Mouse (Mus musculus): ENCODE results near the gene Cope. TPM values are rescaled to one million over a fixed set of nuclear protein-coding genes. Genes with fewer than 3 reads are reported as not detected.

Gene Cope
- polyA plus RNA-seq, 1 experiment from 2014 or later: 297 TPM

DNA sequence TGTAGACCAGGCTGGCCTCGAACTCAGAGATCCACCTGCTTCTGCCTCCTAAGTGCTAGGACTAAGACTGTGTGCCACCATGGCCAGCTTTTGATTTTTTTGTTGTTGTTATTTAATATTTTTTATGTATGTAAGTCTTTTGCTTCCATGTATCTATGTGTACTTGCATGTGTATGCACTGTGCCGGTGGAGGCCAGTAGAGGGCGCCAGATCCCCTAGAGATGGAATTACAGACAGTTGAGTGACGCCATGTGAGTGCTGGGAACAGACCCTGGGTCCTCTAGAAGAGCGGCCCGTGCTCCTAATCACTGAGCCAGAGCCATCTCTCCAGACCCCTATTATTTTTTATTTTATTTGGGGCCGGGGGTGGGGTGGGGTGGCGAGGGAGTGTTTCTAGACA, 15.6 kb upstream of the Cope start:
- H3K4me2 ChIP-seq (ENCODE audit: low read length): no peak overlapping the region
- H3K9ac ChIP-seq (ENCODE audit: low read depth, low read length): no peak overlapping the region
- WGBS: 90% methylated on average over 8 of the region's 8 CpGs
- H3K9me3 ChIP-seq (ENCODE audit: control insufficient read depth, low read length): no peaks in the 10 kb centered on the region
- no peak overlapping the region for H3K4me3 ChIP-seq (ENCODE audit: low read length)
- H3K4me1 ChIP-seq (ENCODE audit: control insufficient read depth, insufficient read depth, low read depth, low read length): peaks cover 12% of the 10 kb centered on the region
- no peak overlapping the region for H3K27ac ChIP-seq (ENCODE audit: low read depth, low read length)
- H3K36me3 ChIP-seq (ENCODE audit: control insufficient read depth, insufficient read depth, low read length): peaks cover 12% of the 10 kb centered on the region; the same call in 1 of the 2 replicates
- H3K27me3 ChIP-seq (replicated peaks; ENCODE audit: control insufficient read depth, insufficient read depth, low read length): no peaks in the 10 kb centered on the region
- ATAC-seq: no peak

DNA sequence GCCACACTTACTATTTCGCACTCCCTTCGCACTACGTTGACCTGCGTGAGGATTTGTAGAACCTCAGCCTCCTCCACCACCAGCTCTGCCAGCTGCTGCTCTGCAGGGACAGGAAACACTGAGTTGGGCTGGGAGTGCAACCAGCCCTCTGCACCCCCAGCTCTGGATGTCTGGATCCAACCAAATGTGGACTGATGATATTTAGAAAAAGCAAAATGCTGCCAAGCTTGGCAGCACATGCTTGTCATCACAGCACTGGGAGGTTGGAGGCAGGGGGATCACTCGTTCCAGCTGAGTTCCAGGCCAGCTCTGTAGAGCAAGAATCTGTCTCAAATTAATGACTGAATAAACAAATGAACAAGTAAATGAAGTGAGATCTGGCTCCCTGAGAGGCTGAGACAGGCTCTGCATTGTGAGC, 8.3 kb upstream of the Cope start:
- H3K27ac ChIP-seq (ENCODE audit: low read depth, low read length): no peak overlapping the region
- peaks cover 47% of the 10 kb centered on the region for H3K36me3 ChIP-seq (ENCODE audit: control insufficient read depth, insufficient read depth, low read length)
- H3K4me3 ChIP-seq (ENCODE audit: low read length): no peak overlapping the region
- no peak overlapping the region for H3K4me2 ChIP-seq (ENCODE audit: low read length)
- no peaks in the 10 kb centered on the region for H3K9me3 ChIP-seq (ENCODE audit: control insufficient read depth, low read length)
- H3K4me1 ChIP-seq (ENCODE audit: control insufficient read depth, insufficient read depth, low read depth, low read length): no peaks in the 10 kb centered on the region
- H3K9ac ChIP-seq (ENCODE audit: low read depth, low read length): no peak overlapping the region
- H3K27me3 ChIP-seq (replicated peaks; ENCODE audit: control insufficient read depth, insufficient read depth, low read length): no peaks in the 10 kb centered on the region
- WGBS: 79% methylated on average over 5 of the region's 5 CpGs
- no peak for ATAC-seq

DNA sequence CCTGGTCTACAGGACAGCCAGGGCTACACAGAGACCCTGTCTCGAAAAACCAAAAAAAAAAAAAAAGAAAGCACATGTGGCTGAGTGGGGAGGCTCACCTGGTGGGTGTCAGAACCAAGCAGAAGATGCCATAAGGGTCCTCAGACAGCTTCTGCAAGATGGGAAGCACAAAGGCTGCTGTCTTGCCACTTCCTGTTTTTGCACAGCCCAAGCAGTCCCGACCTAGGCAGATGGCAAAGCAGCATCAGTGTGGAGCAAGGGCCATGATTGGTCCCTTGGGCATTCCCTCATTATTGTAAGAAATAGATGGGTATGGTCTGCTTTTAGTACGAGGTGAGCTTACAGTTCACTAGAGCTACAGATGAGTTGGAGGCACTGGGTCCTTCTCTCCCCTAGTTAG, 1.4 kb upstream of the Cope start:
- Histone ChIP-seq H3K27ac (ENCODE audit: low read depth, low read length) (no peak overlapping the region), H3K4me1 (ENCODE audit: control insufficient read depth, insufficient read depth, low read depth, low read length) (peaks cover 18% of the 10 kb centered on the region), H3K36me3 (ENCODE audit: control insufficient read depth, insufficient read depth, low read length) (peaks cover 26% of the 10 kb centered on the region), H3K9ac (ENCODE audit: low read depth, low read length) (no peak overlapping the region), H3K27me3 (replicated peaks; ENCODE audit: control insufficient read depth, insufficient read depth, low read length) (no peaks in the 10 kb centered on the region), H3K4me3 (ENCODE audit: low read length) (no peak overlapping the region), H3K4me2 (ENCODE audit: low read length) (no peak overlapping the region), H3K9me3 (ENCODE audit: control insufficient read depth, low read length) (no peaks in the 10 kb centered on the region)
- 83% methylated on average over 3 of the region's 3 CpGs for WGBS
- ATAC-seq: no peak

DNA sequence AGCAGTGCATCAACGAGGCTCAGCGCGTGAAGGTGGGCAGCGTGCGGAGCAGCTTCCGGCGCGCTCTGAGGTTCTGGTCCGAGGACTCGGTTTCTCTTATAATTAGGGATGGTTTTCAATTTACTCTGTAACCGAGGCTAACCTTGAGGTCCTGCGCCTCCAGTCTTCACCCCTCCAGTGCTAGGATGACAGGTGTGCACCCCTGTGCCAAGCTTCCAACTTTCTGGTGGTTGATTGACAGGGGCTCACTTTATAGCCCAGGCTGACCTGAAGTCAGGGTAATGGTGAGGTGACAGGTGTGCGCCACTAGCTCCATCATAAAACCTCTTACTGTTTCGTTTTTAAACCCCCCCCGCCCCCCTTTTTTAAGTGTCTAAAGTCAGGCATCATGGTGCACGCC, 583 bp downstream of the Cope start:
- H3K27ac ChIP-seq (ENCODE audit: low read depth, low read length): peak overlapping the region; percentile 63
- peaks cover 20% of the 10 kb centered on the region for H3K36me3 ChIP-seq (ENCODE audit: control insufficient read depth, insufficient read depth, low read length)
- peak overlapping the region; percentile 92 for H3K4me3 ChIP-seq (ENCODE audit: low read length)
- peak overlapping the region; percentile 97 for H3K4me2 ChIP-seq (ENCODE audit: low read length)
- peak overlapping the region; percentile 88 for H3K9ac ChIP-seq (ENCODE audit: low read depth, low read length)
- no peaks in the 10 kb centered on the region for H3K9me3 ChIP-seq (ENCODE audit: control insufficient read depth, low read length)
- H3K27me3 ChIP-seq (replicated peaks; ENCODE audit: control insufficient read depth, insufficient read depth, low read length): no peaks in the 10 kb centered on the region
- H3K4me1 ChIP-seq (ENCODE audit: control insufficient read depth, insufficient read depth, low read depth, low read length): peaks cover 18% of the 10 kb centered on the region
- ATAC-seq: peak; percentile 29
- WGBS: 4% methylated on average over 16 of the region's 16 CpGs

DNA sequence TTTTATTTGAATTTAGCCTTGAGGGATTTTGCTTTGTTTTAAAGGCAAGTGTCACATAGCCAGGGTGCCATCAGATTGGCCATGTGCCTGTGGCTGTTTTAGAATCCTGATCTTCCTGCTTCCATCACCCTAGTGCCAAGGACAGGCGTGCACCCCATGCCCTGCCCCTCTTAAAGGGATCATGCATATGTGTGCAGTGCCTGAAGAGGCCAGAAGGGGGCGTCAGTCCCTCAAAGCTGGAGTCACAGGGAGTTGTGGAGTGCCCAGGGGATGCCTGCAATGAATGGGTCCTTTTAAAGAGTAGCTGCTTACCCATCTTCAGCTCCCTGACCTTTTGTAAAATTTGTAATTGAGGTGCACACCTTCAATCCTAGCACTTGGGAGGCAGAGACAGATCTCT, 7.0 kb downstream of the Cope start:
- H3K4me1 ChIP-seq (ENCODE audit: control insufficient read depth, insufficient read depth, low read depth, low read length): no peaks in the 10 kb centered on the region
- H3K36me3 ChIP-seq (ENCODE audit: control insufficient read depth, insufficient read depth, low read length): peaks cover 39% of the 10 kb centered on the region

DNA sequence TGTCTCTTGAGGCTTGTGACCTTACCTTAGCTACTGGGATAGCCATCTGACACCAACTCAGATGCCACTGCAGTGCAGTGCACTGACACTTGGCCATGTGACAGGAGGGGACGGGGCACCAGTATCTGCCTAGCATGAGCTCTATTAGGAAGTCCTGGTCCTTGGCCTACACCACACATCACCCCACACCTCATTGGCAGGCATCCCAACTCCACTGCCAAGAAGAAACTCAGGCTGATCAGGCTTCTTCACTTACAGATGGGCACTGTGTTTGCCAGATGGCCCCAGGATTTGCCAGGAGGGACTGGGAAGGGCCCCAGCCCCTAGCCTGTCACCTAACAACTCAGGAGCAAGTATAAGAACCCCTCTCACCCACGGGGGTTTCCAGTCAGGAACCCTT, 11.1 kb downstream of the Cope start:
- no peaks in the 10 kb centered on the region for H3K27me3 ChIP-seq (replicated peaks; ENCODE audit: control insufficient read depth, insufficient read depth, low read length)
- H3K4me1 ChIP-seq (ENCODE audit: control insufficient read depth, insufficient read depth, low read depth, low read length): peaks cover 24% of the 10 kb centered on the region
- H3K9ac ChIP-seq (ENCODE audit: low read depth, low read length): no peak overlapping the region
- no peak overlapping the region for H3K4me2 ChIP-seq (ENCODE audit: low read length)
- H3K27ac ChIP-seq (ENCODE audit: low read depth, low read length): no peak overlapping the region
- 63% methylated on average over 2 of the region's 2 CpGs for WGBS
- no peak overlapping the region for H3K4me3 ChIP-seq (ENCODE audit: low read length)
- ATAC-seq: no peak
- no peaks in the 10 kb centered on the region for H3K9me3 ChIP-seq (ENCODE audit: control insufficient read depth, low read length)
- H3K36me3 ChIP-seq (ENCODE audit: control insufficient read depth, insufficient read depth, low read length): peaks cover 27% of the 10 kb centered on the region

More for the DNA sequence above, 7.0 kb downstream of the Cope start:
- Histone ChIP-seq H3K27ac (ENCODE audit: low read depth, low read length) (no peak overlapping the region), H3K9ac (ENCODE audit: low read depth, low read length) (no peak overlapping the region), H3K27me3 (replicated peaks; ENCODE audit: control insufficient read depth, insufficient read depth, low read length) (no peaks in the 10 kb centered on the region), H3K4me3 (ENCODE audit: low read length) (no peak overlapping the region), H3K9me3 (ENCODE audit: control insufficient read depth, low read length) (no peaks in the 10 kb centered on the region), H3K4me2 (ENCODE audit: low read length) (no peak overlapping the region)
- WGBS: 29% methylated on average over 2 of the region's 2 CpGs
- no peak for ATAC-seq

DNA sequence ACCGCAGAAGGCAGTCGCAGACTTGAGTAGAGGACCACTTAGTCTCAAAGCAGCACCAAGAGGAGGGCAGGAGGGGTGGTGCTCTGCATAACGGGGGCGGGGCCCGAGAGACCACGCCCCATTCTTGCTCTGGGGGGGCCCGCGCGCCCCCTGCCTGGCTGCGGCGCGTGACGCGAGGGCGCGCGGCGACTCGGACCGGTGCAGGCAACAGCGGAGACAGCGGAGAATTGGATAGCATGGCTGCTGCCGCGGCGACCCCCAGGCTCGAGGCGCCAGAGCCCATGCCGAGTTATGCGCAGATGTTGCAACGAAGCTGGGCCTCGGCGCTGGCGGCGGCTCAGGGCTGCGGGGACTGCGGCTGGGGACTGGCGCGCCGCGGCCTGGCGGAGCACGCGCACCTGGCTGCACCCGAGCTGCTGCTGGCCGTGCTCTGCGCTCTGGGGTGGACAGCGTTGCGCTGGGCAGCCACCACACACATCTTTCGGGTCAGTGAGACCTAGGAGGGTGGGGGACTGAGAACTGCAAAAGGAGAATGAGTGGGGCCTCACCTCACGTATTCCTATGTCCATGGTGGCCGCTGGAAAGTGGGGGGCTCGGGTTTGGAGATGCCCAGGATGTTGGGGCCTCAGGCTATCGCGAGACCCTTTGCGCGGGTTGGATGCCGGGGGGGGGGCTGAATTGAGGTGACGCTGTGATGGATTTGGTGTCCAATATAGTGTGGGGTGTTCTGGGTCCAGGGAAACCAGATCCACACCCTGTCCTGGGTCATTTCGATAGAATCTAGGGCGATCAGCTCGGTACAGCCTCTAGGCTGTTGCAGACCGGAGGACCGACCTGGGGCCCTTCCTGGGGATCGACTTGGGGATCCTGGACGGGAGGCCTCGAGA, 13.5 kb downstream of the Cope start, which contains the start of gene Cers1:
Gene Cers1 (plus strand): TSS at position 152 of the 887 bp plus-strand sequence.
- Histone ChIP-seq H3K36me3 (ENCODE audit: control insufficient read depth, insufficient read depth, low read length) (peaks cover 20% of the 10 kb centered on the region), H3K27me3 (replicated peaks; ENCODE audit: control insufficient read depth, insufficient read depth, low read length) (no peaks in the 10 kb centered on the region), H3K27ac (ENCODE audit: low read depth, low read length) (peak within 1 kb of the TSS; percentile 94), H3K4me3 (ENCODE audit: low read length) (peak within 1 kb of the TSS; percentile 70), H3K9ac (ENCODE audit: low read depth, low read length) (peak within 1 kb of the TSS; percentile 85), H3K4me2 (ENCODE audit: low read length) (peak within 1 kb of the TSS; percentile 92), H3K4me1 (ENCODE audit: control insufficient read depth, insufficient read depth, low read depth, low read length) (peaks cover 24% of the 10 kb centered on the region), H3K9me3 (ENCODE audit: control insufficient read depth, low read length) (no peaks in the 10 kb centered on the region)
- ATAC-seq: peak; percentile 72
- WGBS: 1% methylated on average over 65 of the region's 66 CpGs

DNA sequence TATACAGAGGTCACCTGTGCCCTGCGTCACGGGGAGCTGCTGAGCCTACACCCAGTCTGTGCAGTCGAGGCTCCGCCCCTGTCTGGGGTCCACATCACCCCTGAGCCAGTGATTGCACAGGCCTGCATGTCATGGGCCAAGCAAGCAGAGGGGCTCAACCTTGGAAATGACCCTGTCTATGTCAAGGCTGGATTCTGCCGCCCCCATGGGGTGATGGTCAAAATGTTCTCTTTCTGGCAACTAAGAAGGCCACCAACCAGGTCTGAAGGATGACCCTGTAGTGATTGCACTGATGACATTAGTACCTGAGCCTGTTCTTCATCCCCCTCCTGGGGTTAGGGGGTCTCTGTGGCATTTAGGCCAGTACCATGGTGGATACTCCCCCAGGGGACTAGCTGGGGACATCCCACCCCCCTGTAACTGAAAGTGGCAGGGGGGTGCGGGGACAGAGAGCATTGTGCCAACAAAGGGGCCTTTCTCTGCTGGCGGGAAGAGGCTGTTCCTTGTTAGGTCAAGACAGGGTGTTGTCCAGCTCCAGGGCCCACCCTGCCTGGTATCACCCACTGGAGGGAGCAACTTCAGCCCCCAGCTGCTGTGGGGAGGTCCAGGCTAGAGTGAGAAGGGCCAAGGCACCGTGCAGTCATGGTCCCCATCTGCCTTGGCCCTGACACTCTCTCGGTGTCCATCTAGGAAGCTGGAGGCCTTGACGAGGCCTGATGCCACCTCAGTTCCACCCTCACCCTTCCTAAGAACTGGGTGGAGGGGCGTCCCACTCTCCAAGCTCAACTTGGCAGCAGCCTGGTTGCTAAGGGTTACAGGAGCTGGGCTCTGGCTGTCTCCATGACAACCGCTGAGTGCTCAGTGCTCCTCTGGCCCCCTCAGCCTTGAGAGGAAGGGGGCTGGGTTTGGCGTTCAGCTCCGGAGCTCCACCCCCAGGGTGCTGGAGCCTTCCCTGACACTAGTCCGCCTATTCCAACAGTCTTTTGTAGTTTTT, 14.5 kb downstream of the Cope start:
- Histone ChIP-seq H3K9me3 (ENCODE audit: control insufficient read depth, low read length) (no peaks in the 10 kb centered on the region), H3K36me3 (ENCODE audit: control insufficient read depth, insufficient read depth, low read length) (peaks cover 22% of the 10 kb centered on the region), H3K4me2 (ENCODE audit: low read length) (peak overlapping the region; percentile 92), H3K27ac (ENCODE audit: low read depth, low read length) (peak overlapping the region; percentile 94), H3K4me1 (ENCODE audit: control insufficient read depth, insufficient read depth, low read depth, low read length) (peaks cover 24% of the 10 kb centered on the region), H3K27me3 (replicated peaks; ENCODE audit: control insufficient read depth, insufficient read depth, low read length) (no peaks in the 10 kb centered on the region), H3K9ac (ENCODE audit: low read depth, low read length) (peak overlapping the region; percentile 85), H3K4me3 (ENCODE audit: low read length) (peak overlapping the region; percentile 70)
- 9% methylated on average over 15 of the region's 15 CpGs for WGBS
- peak; percentile 87 for ATAC-seq

DNA sequence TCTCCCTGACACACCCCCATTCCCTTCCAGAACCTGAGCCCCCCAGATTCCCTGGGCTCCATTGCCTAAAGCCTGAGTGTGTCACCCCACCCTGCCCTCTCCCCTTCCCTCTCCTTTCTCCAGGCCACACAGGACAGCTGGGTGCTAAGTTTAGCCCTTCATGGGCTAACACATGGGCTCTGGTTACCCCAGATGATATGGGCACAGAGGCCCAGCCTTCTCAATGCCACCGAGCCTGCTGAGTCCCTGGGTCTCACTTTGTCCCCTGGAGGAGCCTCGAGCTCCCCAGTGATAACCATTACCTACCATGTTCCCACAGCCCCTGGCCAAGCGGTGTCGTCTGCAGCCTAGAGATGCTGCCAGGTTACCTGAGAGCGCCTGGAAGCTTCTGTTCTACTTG, 15.6 kb downstream of the Cope start:
- H3K4me3 ChIP-seq (ENCODE audit: low read length): peak overlapping the region; percentile 70
- H3K9ac ChIP-seq (ENCODE audit: low read depth, low read length): peak overlapping the region; percentile 41
- peak overlapping the region; percentile 94 for H3K27ac ChIP-seq (ENCODE audit: low read depth, low read length)
- no peaks in the 10 kb centered on the region for H3K27me3 ChIP-seq (replicated peaks; ENCODE audit: control insufficient read depth, insufficient read depth, low read length)
- H3K4me2 ChIP-seq (ENCODE audit: low read length): peak overlapping the region; percentile 92
- H3K4me1 ChIP-seq (ENCODE audit: control insufficient read depth, insufficient read depth, low read depth, low read length): peaks cover 24% of the 10 kb centered on the region
- peaks cover 19% of the 10 kb centered on the region for H3K36me3 ChIP-seq (ENCODE audit: control insufficient read depth, insufficient read depth, low read length)
- WGBS: 79% methylated on average over 5 of the region's 5 CpGs
- H3K9me3 ChIP-seq (ENCODE audit: control insufficient read depth, low read length): no peaks in the 10 kb centered on the region
- no peak for ATAC-seq

Measured in hindbrain, embryonic 16.5 days (tissue).